Mouse (Mus musculus) liver, embryonic 14.5 days (tissue): ENCODE results near the gene Col4a2. TPM values are rescaled to one million over a fixed set of nuclear protein-coding genes. Genes with fewer than 3 reads are reported as not detected.

Source experiments
- ATAC-seq: fragments of 200-750 bp; cut with Nextera tagmentation; 2 replicates; pipeline ENCODE4 v1.8.0; 2017; ENCODE audit warnings: moderate number of reproducible peaks, mild to moderate bottlenecking, moderate library complexity; ENCODE audit not compliant: insufficient read depth
- DNase-seq, 3 experiments: peaks; one replicate each; pipeline ENCODE4 v3.0.0-alpha.2; 2012 to 2013; ENCODE audit warnings: low read depth in 3 of 3, low spot score in 3 of 3
- H3K27ac ChIP-seq: fragments of 300-500 bp; sonication (generic); 2 replicates; pipeline ENCODE4 v1.5.1; 2014; ENCODE audit warnings: moderate library complexity, mild to moderate bottlenecking, control low read depth, inconsistent platforms
- H3K27me3 ChIP-seq: fragments of 300-500 bp; sonication (generic); 2 replicates; pipeline ENCODE4 v1.6.1; 2014; ENCODE audit warnings: mild to moderate bottlenecking, low read length, moderate library complexity; ENCODE audit not compliant: control insufficient read depth, insufficient read depth
- H3K36me3 ChIP-seq: fragments of 300-500 bp; sonication (generic); replicated peaks from 2 replicates; pipeline ENCODE4 v1.6.1; 2014; ENCODE audit warnings: low read depth; ENCODE audit not compliant: control insufficient read depth, insufficient read depth
- H3K4me1 ChIP-seq, 2 experiments: fragments of 200-500 bp in 1 of 2; fragments of 300-500 bp in 1 of 2; sonication (generic) in 1 of 2; replicated peaks; 2 replicates each; pipeline ENCODE4 v1.6.1; 2012 to 2014; ENCODE audit warnings: antibody characterized with exemption in 1 of 2, inconsistent platforms in 1 of 2, low read length in 1 of 2; ENCODE audit not compliant: control insufficient read depth in 2 of 2, insufficient read depth in 2 of 2
- H3K4me2 ChIP-seq: fragments of 300-500 bp; sonication (generic); 2 replicates; pipeline ENCODE4 v1.6.1; 2014; ENCODE audit warnings: low read depth, mild to moderate bottlenecking, control low read depth, moderate library complexity
- H3K4me3 ChIP-seq, 2 experiments: fragments of 200-500 bp in 1 of 2; fragments of 300-500 bp in 1 of 2; sonication (generic) in 1 of 2; 2 replicates each; pipeline ENCODE4 v1.5.1; 2012 to 2014; ENCODE audit warnings: low read depth in 2 of 2, low read length in 2 of 2, mild to moderate bottlenecking in 2 of 2, control low read depth in 1 of 2, inconsistent platforms in 1 of 2, moderate library complexity in 1 of 2; ENCODE audit not compliant: insufficient read depth in 1 of 2
- H3K9ac ChIP-seq: fragments of 300-500 bp; sonication (generic); replicated peaks from 2 replicates; pipeline ENCODE4 v1.6.1; 2014; ENCODE audit warnings: mild to moderate bottlenecking, control low read depth, moderate library complexity
- H3K9me3 ChIP-seq: fragments of 300-500 bp; sonication (generic); 2 replicates; pipeline ENCODE4 v1.6.1; 2016; ENCODE audit warnings: low read length, mixed read lengths; ENCODE audit not compliant: control insufficient read depth
- CTCF ChIP-seq: IDR thresholded peaks from 2 replicates; pipeline ENCODE4 v1.5.1; 2016; ENCODE audit warnings: antibody characterized with exemption, low read depth, control low read depth
- EP300 ChIP-seq: IDR thresholded peaks from 2 replicates; pipeline ENCODE4 v1.6.1; 2016; ENCODE audit warnings: antibody characterized with exemption, low read depth
- WGBS: fragments of 180-500 bp; shearing (Covaris S2); extraction: QIAGEN DNeasy Blood & Tissue Kit; methylation state at CpG from one replicate; pipeline ENCODE4 v1.1.7; 2014; ENCODE audit not compliant: insufficient replicate concordance; 5-methylcytosine and 5-hydroxymethylcytosine counted together
- polyA plus RNA-seq, 2 experiments: library from polyadenylated mRNA; depleted of rRNA in 1 of 2; stranded (reverse) in 1 of 2; unstranded in 1 of 2; fragments of >200 nt; fragmentation: Nextera tagmentation in 1 of 2; extraction: Ambion mirVana in 1 of 2; gene quantifications; 2 replicates each; pipeline versions ENCODE4 v1.2.1 to v1.2.3; 2012 to 2014

The Col4a2 gene
- polyA plus RNA-seq, 2 experiments, result 4.7 to 4.9 TPM

DNA sequence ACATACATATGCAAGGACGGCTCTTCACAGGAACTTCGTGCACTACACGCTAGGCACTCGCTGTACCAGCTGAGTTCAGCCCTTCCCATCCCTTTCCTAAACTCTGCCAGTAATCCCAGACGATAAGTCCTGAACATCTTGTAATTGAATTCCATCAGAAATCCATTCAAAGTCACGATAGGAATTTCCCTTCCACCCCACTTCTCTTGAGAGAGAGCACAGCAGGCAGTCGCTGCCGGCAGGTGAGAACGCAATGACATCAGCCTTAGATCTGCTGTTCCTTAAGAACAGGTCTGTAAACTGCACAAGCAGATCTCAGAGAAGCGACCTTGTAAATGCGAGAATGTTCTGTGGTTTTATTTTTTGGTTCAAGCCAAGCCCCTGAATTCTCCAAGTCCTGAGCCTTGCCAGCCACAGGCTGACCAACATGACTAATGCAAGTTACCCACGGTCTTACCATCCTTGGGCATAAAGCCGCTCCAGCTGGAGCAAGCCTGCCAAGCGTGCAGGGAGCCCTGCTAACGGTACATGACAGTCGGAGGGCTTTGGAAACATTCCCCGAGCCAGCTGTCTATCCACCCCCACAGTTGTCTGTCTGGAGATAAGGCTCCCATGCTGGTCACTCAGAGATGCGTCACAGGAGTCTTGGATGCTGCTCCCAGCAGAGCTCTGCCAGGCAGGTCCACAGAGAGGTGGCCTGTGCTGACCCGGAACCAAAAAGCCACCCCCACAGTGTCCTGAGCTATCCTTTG, 69.6 kb downstream of the Col4a2 start:
- TF ChIP-seq EP300, result no peak
- TF ChIP-seq CTCF, result no peak
- no peak overlapping the region for H3K4me3 ChIP-seq
- peaks cover 0 to 3% of the 10 kb centered on the region in 2 experiments; a peak in 1 of 4 replicates for H3K4me1 ChIP-seq
- DNase-seq (no peak), ATAC-seq (no peak)
- no peaks in the 10 kb centered on the region for H3K9me3 ChIP-seq
- H3K4me2 ChIP-seq, result no peak overlapping the region
- H3K27ac ChIP-seq, result no peak overlapping the region
- H3K9ac ChIP-seq, result no peak overlapping the region
- no peaks in the 10 kb centered on the region for H3K36me3 ChIP-seq
- 60% methylated on average over 19 of the region's 19 CpGs for WGBS
- H3K27me3 ChIP-seq, result no peaks in the 10 kb centered on the region

DNA sequence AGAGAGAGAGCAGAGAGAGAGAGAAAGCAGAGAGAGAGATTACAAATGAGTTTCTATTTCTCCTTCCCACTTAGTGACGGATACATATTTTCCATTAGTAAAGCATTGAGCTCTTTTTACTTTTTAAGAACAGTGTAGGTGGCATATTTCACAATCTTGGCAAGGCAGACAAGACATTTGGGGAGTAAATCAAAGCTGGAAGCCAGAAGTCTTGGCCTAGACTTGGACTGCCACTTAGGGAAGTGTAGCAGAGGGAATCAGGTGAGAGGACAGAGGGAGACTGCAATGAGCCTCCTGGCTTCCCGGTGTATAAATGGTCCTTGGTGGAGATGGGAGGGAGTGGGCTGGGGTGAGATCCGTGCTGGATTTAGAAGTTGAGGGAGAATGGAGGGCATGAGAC, 70.3 kb downstream of the Col4a2 start:
- Histone ChIP-seq H3K9ac (no peak overlapping the region), H3K36me3 (no peaks in the 10 kb centered on the region), H3K4me3 (no peak overlapping the region), H3K27ac (no peak overlapping the region), H3K4me1 (peaks cover 0 to 3% of the 10 kb centered on the region in 2 experiments; a peak in 1 of 4 replicates), H3K27me3 (no peaks in the 10 kb centered on the region), H3K4me2 (no peak overlapping the region), H3K9me3 (no peaks in the 10 kb centered on the region)
- WGBS, result 46% methylated on average over 3 of the region's 3 CpGs
- DNase-seq, result no peak
- no peak for TF ChIP-seq CTCF
- no peak for TF ChIP-seq EP300
- ATAC-seq, result no peak

DNA sequence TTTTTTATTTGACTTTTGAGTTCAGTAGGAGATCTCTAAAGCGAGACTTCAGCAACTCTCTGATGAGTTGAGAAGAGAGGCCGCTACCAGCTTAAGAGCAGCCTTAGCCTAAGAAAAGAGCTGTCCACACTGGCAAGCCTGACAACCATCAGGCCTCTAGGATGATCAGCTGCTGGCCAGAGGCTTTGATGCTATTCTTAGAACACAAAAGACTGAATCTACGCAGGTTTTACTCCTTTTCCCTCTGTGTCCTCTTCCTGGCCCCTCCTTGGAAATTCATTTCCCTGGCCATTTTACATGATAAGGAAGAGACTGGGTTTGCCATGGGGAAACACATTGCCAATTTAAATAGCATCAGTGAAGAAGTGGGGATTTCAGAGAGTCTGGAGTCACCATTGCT, 70.8 kb downstream of the Col4a2 start:
- no peak overlapping the region for H3K9ac ChIP-seq
- no peak overlapping the region for H3K4me3 ChIP-seq
- DNase-seq (no peak), ATAC-seq (no peak)
- H3K27me3 ChIP-seq, result no peaks in the 10 kb centered on the region
- H3K27ac ChIP-seq, result no peak overlapping the region
- no peaks in the 10 kb centered on the region for H3K36me3 ChIP-seq
- H3K4me1 ChIP-seq, result peaks cover 0 to 3% of the 10 kb centered on the region in 2 experiments; a peak in 1 of 4 replicates
- no peaks in the 10 kb centered on the region for H3K9me3 ChIP-seq
- no peak for TF ChIP-seq EP300
- no peak for TF ChIP-seq CTCF
- H3K4me2 ChIP-seq, result no peak overlapping the region
- 64% methylated on average over 3 of the region's 3 CpGs for WGBS

DNA sequence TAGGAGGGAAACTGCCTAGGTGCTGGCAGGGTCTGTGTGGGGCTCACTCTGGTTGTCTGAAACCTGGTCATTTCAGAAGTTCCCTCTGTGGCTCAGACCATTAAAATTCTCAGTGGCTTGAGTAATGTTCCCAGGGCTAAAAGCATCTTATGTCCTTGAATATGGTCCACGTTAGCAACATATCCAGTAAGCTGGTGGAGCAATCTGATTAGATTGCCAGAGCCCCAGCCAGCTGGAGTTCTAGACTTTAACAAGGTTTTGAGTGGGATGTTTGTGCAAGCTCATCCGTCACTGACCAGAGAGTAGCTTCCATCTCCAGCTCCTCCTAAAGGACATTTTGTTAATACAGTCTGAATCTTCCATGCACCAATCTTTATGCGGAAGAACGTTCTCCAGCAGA, 72.2 kb downstream of the Col4a2 start:
- Histone ChIP-seq H3K27me3 (no peaks in the 10 kb centered on the region), H3K27ac (no peak overlapping the region), H3K4me3 (no peak overlapping the region), H3K9ac (no peak overlapping the region), H3K36me3 (no peaks in the 10 kb centered on the region), H3K9me3 (no peaks in the 10 kb centered on the region), H3K4me2 (no peak overlapping the region), H3K4me1 (no peaks in the 10 kb centered on the region)
- no peak for ATAC-seq
- WGBS, result 65% methylated on average over 4 of the region's 4 CpGs
- TF ChIP-seq EP300 (no peak), CTCF (no peak)
- DNase-seq, result no peak

DNA sequence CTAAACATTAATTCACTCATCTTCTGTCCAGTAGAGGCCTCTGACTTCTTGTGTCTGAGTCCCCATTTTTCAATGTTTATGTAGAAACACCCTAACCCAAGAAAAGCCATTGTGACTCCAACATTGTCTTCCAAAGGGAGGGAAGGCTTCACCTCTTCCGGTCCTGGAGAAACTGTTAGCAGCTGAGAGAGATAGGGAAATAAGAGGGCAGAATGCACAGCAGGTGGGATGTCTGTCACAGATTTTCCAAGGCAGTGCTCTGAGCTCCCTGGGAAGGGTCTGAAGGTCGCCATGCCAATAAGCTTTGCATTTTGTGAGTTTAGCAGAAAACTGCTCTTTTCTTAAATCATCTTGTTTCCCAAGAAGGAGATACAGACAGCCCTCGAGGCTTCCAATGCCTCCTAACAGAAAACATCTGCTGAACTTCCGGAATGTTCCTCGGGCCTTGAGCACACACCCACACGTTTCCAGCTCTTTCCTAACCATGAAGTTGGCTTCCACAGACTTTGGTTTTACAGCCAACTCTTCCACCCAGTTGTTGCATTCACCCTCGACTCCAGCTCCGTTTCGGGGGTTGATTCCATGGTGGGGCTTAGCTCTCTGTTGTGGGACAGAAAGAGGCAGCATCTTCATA, 72.8 kb downstream of the Col4a2 start:
- Histone ChIP-seq H3K9me3 (no peaks in the 10 kb centered on the region), H3K4me3 (no peak overlapping the region), H3K9ac (no peak overlapping the region), H3K27me3 (no peaks in the 10 kb centered on the region), H3K36me3 (no peaks in the 10 kb centered on the region), H3K4me1 (no peaks in the 10 kb centered on the region), H3K27ac (no peak overlapping the region), H3K4me2 (no peak overlapping the region)
- no peak for TF ChIP-seq EP300
- no peak for TF ChIP-seq CTCF
- ATAC-seq (no peak), DNase-seq (no peak)
- 51% methylated on average over 9 of the region's 9 CpGs for WGBS
